Mouse (Mus musculus) lung, postnatal 0 days (tissue): ENCODE data around the gene Nrp2.

Experiments
- CTCF ChIP-seq: IDR thresholded peaks from 2 replicates; pipeline ENCODE4 v1.5.1; 2016; ENCODE audit warnings: antibody characterized with exemption, mild to moderate bottlenecking
- EP300 ChIP-seq: IDR thresholded peaks from 2 replicates; pipeline ENCODE4 v1.6.1; 2016; ENCODE audit warnings: antibody characterized with exemption, mild to moderate bottlenecking, control low read depth

GRCm38 (mm10) chr1:62859098-62859497, 156.0 kb downstream of the Nrp2 start:
- TF ChIP-seq CTCF (no peak), EP300 (no peak)
